Mouse (Mus musculus) left cerebral cortex, postnatal 36 days (tissue): Measurements from ENCODE around the gene Cdh11. TPM values are rescaled to one million over a fixed set of nuclear protein-coding genes. Genes with fewer than 3 reads are reported as not detected.
"Not testable (repeated sequence)": the region's sequence is repeated elsewhere in the genome, so short reads cannot be mapped to it uniquely, and the experiment has no call there.

Experiments used
- DNase-seq, 2 experiments: peaks; one replicate each; pipeline ENCODE4 v3.0.0; 2021 to 2022; ENCODE audit warnings: low spot score in 2 of 2, mixed read lengths in 1 of 2
- intact Hi-C: fragments of 180-260 bp; cut with DNase I; formaldehyde crosslinking; loops from one replicate; pipeline ENCODE4 v1.15.1; 2025
- total RNA-seq, 2 experiments: library from RNA; stranded (reverse); gene quantifications; 2 replicates each; pipeline ENCODE4 v1.2.3; 2021

Cdh11 gene
- total RNA-seq, 2 experiments from 2014 or later: 50.4 to 68.3 TPM

- no peak for DNase-seq
- intact Hi-C loops: no loop called here
Measured at GRCm38 (mm10) chr8:102726206-102726935, 59.1 kb downstream of the Cdh11 start.

- intact Hi-C loops: no loop called here
- DNase-seq: no peak
Measured at GRCm38 (mm10) chr8:102725496-102725895, 59.9 kb downstream of the Cdh11 start.

DNA sequence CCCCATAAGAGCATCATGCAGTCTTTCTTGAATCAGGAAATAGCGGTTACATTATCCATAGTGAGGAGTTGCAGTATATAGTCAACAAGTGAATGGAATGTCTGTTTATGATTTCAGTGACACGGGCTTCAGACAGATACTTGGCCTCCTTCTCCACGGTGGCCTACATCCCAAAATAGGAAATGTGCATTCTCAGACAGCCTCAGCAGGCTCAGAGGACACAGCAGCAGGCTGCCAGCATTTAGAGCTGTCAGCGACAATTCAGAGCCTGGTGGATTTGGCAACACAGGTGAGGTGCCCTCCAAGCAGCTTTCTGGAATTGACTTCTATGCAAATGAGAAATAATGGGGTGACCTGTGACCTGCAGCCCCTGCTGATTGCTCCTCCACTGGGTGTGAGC, 69.5 kb downstream of the Cdh11 start:
- DNase-seq: no peak
- intact Hi-C loops: no loop called here

- intact Hi-C loops: no loop called here
- DNase-seq: no peak
Measured at GRCm38 (mm10) chr8:102707305-102707704, 78.1 kb downstream of the Cdh11 start.

DNA sequence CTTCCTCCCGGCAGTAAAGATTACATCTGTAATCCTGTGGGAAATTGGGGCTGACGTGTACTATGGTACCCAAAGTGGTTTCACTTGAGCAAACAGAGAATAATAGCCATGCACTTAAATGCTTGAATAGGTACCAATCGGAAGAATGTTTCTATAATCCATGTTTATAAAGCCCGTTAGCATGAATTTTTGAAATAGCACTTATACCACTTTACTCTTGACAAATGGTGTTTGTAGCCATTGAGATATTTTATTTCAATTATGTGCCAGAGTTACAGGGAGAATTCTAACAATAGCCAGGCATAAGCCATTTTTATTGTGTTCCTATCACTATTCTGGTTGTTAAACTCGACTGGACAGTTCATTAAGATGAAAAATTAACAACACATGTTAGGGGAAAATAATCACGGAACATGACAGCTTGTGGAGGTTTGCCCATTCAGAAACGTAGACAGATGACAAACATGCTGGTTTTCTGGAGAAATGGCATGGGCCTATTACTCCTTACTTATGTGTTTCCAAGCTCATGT, 80.0 kb downstream of the Cdh11 start:
- DNase-seq: no peak
- intact Hi-C loops: no loop called here

DNA sequence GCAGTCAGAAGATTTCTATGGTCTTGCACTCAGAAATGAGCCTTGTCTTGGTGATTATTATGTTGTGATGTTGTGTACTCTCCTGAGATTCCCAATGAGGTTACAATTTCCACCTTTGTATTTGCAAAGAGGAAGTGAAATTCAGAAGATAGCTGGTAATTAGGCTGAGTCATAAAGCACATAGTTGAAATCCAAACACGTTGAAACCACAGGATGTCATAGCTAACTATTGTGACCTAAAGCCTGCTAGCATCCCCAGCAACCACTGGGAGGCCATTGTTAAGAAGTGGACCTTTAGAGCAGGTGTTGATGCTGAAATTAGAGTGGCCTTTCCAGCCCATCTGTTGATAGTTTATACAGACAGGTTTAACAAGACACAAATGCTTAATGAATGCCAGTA, 85.2 kb downstream of the Cdh11 start:
- DNase-seq: no peak
- intact Hi-C loops: no loop called here

DNA sequence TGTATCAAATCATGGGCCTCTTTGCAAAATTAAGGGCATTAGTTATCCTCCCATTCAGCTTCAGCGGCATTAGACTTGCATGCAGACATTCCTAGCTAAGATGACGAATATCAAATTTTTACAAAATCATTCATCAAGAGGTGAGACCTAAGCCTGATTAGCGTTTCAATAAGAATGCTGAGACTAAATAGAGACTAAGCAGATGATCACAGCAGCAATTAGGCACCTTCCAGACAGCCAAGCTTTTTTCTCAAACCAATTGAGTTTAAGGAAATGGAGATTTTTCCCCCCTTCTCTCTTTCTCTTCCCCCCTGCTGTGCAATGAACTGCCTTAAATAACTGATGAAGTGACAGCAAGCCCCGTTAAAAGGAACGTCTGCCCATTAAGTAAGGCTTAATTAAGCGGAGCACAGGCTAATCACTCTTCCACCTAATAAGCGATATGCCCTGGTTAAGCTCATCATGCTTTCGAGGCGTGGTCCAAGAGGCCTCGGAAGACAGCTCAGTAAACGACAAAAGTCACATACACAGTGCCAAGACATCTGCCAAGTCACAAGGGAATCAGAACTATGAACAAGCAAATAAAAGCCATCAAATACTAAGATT, 87.1 kb downstream of the Cdh11 start:
- intact Hi-C loops: no loop called here
- DNase-seq: no peak

DNA sequence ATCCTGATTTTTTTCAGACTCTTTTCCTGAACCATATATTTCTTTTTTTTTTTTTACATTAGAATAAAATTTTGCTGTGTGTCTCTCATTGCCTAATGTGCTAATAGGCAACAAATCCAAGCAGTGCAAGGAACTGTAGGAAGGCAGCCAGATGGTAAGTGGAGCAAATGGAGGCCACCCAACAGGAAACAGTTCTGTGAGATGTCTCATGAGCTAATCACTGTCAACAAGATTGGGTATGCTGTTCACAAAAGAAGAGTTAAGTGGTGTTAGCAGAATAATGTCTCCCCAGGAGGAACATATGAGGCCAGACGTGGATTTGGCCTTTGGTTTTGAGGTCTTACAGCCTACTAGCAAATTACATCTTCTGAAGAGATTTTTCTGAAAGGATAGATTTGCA, 92.0 kb downstream of the Cdh11 start:
- intact Hi-C loops: no loop called here
- no peak for DNase-seq

DNA sequence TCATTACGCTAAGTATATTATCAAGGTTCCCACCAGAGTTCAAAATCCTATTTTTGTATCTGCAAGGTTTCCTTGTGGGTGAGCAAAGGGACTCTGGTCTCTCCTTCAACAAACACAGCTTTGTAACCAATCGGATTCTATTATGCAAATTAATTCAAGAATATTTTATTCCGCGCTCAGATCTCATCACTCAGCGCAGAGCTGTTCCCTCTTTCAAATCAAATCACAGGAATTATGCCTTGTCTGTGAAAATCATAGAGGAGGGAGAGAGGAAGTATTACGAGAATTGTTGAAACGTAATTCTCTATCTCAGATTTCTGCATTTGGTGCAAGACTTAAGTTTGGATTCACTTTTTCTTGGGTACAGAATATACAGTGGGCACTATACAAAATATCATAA, 100.0 kb downstream of the Cdh11 start:
- intact Hi-C loops: loop anchor here (10.0 kb wide), 1 partner anchor 99 kb away; the partner anchor contains the start of gene Cdh11
- not testable (repeated sequence) for DNase-seq

- intact Hi-C loops: loop anchor here (10.0 kb wide), 1 partner anchor 100 kb away; the partner anchor contains the start of gene Cdh11
- no peak for DNase-seq
Measured at GRCm38 (mm10) chr8:102685023-102685422, 100.4 kb downstream of the Cdh11 start.

DNA sequence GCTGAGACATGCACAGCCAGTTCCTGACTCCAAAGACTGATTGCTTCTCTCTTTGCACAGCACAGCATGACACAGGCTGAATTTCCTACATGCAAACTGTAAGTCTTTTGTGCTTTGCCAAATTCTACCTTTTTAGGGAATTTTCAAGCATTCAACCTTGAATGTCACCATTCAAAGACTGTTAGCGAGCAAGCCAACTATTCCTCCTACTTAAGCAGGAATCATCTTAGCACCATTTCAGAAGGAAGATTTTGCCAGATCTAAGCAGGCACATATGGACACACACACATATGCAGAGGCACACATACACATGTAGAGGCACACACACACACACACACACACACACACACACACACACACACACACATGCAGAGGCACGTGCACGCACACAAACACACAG, 108.3 kb downstream of the Cdh11 start:
- no peak for DNase-seq
- intact Hi-C loops: no loop called here

GRCm38 (mm10) chr8:102664561-102664960, 120.9 kb downstream of the Cdh11 start:
- not testable (repeated sequence) for DNase-seq

GRCm38 (mm10) chr8:102656529-102656928, 128.9 kb downstream of the Cdh11 start:
- intact Hi-C loops: no loop called here
- no peak for DNase-seq

More at GRCm38 (mm10) chr8:102664561-102664960, 120.9 kb downstream of the Cdh11 start:
- intact Hi-C loops: not testable (repeated sequence)

- no peak for DNase-seq
- intact Hi-C loops: no loop called here
Measured at GRCm38 (mm10) chr8:102651964-102652363, 133.5 kb downstream of the Cdh11 start.

GRCm38 (mm10) chr8:102627151-102627550, 158.3 kb downstream of the Cdh11 start:
- DNase-seq: no peak
- intact Hi-C loops: no loop called here

DNA sequence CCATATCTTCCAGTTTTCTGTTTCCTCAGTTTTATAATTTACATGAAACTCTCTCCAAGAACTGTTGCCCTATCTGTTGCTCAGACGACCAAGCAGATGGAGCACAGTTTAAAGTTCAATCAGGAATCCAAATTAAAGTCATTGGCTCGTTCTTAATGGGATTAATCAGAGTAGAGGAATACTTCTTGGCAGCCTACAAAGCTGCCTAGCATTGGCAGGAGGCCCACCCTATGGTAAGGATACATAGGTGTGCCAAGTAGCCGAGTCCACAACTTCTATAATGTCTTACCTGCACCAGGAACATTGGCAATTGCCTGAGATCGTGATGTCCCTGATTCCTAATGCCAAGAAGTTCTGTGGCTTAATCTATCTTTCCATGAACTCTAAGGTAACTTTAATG, 173.3 kb downstream of the Cdh11 start:
- intact Hi-C loops: no loop called here
- no peak for DNase-seq

DNA sequence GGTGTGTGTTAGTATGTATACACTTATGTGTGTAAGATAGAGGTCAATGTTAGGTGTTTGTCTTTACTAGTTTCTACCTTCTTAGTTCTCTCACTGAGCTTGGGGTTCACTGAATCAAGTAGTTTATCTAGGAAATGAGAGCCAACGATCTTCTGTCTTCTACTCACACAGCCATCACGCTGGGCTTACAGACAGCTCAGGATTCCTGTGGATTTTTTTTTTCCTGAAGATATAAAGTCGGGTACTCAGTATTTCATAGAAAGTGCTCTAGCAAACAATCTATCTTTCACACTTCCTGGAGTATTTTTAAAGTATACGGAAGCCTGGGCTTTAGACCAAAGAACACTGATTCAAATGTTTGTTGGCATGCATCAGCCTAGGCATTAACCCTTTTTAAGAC, 184.1 kb downstream of the Cdh11 start:
- no peak for DNase-seq
- intact Hi-C loops: no loop called here

- intact Hi-C loops: no loop called here
- DNase-seq: no peak
Measured at GRCm38 (mm10) chr8:102596523-102596922, 188.9 kb downstream of the Cdh11 start.

GRCm38 (mm10) chr8:102593899-102594298, 191.5 kb downstream of the Cdh11 start:
- intact Hi-C loops: no loop called here
- DNase-seq: no peak
